Comparison of ENCODE assay signal across 10 mouse cellular contexts in genomic region chr6:133960713-133961112, GRCm38 (mm10).
DNase-seq lines count a peak whose midpoint lies in the region; ATAC-seq lines count a peak whose summit lies in the region.
"Had no signal": no experiment of that assay in that cellular context is flagged by ENCODE, and none has a peak within 500 bp of the region (broad histone marks: within the 10 kb centered on the region; RNA-seq: fewer than 3 reads in every experiment).

No protein-coding gene starts in this region.

- no peak overlapping the region for H3K4me3 ChIP-seq in intestine, embryonic 16.5 days (ENCODE audit: low read length)
- H3K4me3 ChIP-seq: embryonic facial prominence, embryonic 13.5 days; stomach, embryonic 15.5 days had no signal

- no peaks in the 10 kb centered on the region for H3K9me3 ChIP-seq in intestine, embryonic 16.5 days (ENCODE audit: control insufficient read depth, low read length)
- H3K9me3 ChIP-seq: embryonic facial prominence, embryonic 13.5 days; stomach, embryonic 15.5 days had no signal

- H3K27ac ChIP-seq in intestine, embryonic 16.5 days (ENCODE audit: low read length): no peak overlapping the region
- H3K27ac ChIP-seq: embryonic facial prominence, embryonic 13.5 days; stomach, embryonic 15.5 days had no signal

- H3K36me3 ChIP-seq in intestine, embryonic 16.5 days (ENCODE audit: control insufficient read depth, insufficient read depth, low read length): no peaks in the 10 kb centered on the region
- H3K36me3 ChIP-seq: embryonic facial prominence, embryonic 13.5 days; stomach, embryonic 15.5 days had no signal

- peak; percentile 52; the same call in 1 of the 2 replicates for ATAC-seq in intestine, embryonic 16.5 days

- peak; percentile 77 for DNase-seq in urinary bladder, postnatal 14 days (ENCODE audit: low spot score)
- DNase-seq in urinary bladder, postnatal 4 days (ENCODE audit: low spot score in 2 of 2): no peak
- DNase-seq in cerebellum, adult 9-10 months: peak; percentile 77
- peak; percentile 78 for DNase-seq in gastrocnemius, adult 18-20 months (ENCODE audit: low spot score)
- DNase-seq in left cerebral cortex, postnatal 36 days (ENCODE audit: low spot score in 2 of 2): peak; percentile 30 to 57
- peak; percentile 84 for DNase-seq in naive thymus-derived CD4-positive, alpha-beta T cell, adult 2 months (ENCODE audit: low read depth)
- peak; percentile 49 for DNase-seq in telencephalon, adult 2 months (ENCODE audit: low read depth, low spot score)

- intact Hi-C loops in left cerebral cortex, postnatal 36 days (cut with DNase I): loop anchor here (1.0 to 10.0 kb wide), 3 partner anchors 77 to 654 kb away; partner anchors contain the start of gene Etv6

- H3K27me3 ChIP-seq in intestine, embryonic 16.5 days (replicated peaks; ENCODE audit: control insufficient read depth, insufficient read depth, low read length): no peaks in the 10 kb centered on the region
- H3K27me3 ChIP-seq: embryonic facial prominence, embryonic 13.5 days; stomach, embryonic 15.5 days had no signal

- no peak overlapping the region for H3K4me2 ChIP-seq in intestine, embryonic 16.5 days (ENCODE audit: low read depth, low read length)
- H3K4me2 ChIP-seq: embryonic facial prominence, embryonic 13.5 days; stomach, embryonic 15.5 days had no signal

- 28% methylated on average over 7 of the region's 7 CpGs for WGBS in intestine, embryonic 16.5 days

- no peaks in the 10 kb centered on the region for H3K4me1 ChIP-seq in intestine, embryonic 16.5 days (ENCODE audit: control insufficient read depth, insufficient read depth, low read length)
- H3K4me1 ChIP-seq: embryonic facial prominence, embryonic 13.5 days; stomach, embryonic 15.5 days had no signal

- H3K9ac ChIP-seq in intestine, embryonic 16.5 days (ENCODE audit: low read depth, low read length): no peak overlapping the region
- H3K9ac ChIP-seq: embryonic facial prominence, embryonic 13.5 days; stomach, embryonic 15.5 days had no signal

Comparison
In these comparisons a context has a peak if more than half of its experiments do, and no peak if none do; other contexts are left out.
1. DNase-seq: peak in urinary bladder, postnatal 14 days (single experiment), cerebellum, adult 9-10 months (single experiment), gastrocnemius, adult 18-20 months (single experiment), left cerebral cortex, postnatal 36 days (2 of 2), naive thymus-derived CD4-positive, alpha-beta T cell, adult 2 months (single experiment) and telencephalon, adult 2 months (single experiment); none in urinary bladder, postnatal 4 days (0 of 2).